In genomic region chr5:111944972-111945285, GRCm38 (mm10) we compare ENCODE assay signal across 15 mouse cellular contexts.
DNase-seq lines count a peak whose midpoint lies in the region; ATAC-seq lines count a peak whose summit lies in the region.
"Had no signal": no experiment of that assay in that cellular context is flagged by ENCODE, and none has a peak within 500 bp of the region (broad histone marks: within the 10 kb centered on the region; RNA-seq: fewer than 3 reads in every experiment).

No protein-coding gene starts in this region.

- ATAC-seq in heart, embryonic 12.5 days (ENCODE audit: insufficient number of reproducible peaks, low FRiP score) = no peak
- ATAC-seq in forebrain, embryonic 15.5 days (replicated peaks) = no peak; the same call in 1 of the 2 replicates
- ATAC-seq in intestine, embryonic 15.5 days = no peak
- no peak; the same call in 1 of the 2 replicates for ATAC-seq in neural tube, embryonic 13.5 days (ENCODE audit: low read depth)

- 0 out of 2 replicates have a peak, but pooled peaks cover 2% of the 10 kb centered on the region for H3K9me3 ChIP-seq in heart, embryonic 12.5 days (replicated peaks)
- H3K9me3 ChIP-seq in forebrain, embryonic 15.5 days = no peaks in the 10 kb centered on the region
- no peaks in the 10 kb centered on the region for H3K9me3 ChIP-seq in intestine, embryonic 15.5 days
- H3K9me3 ChIP-seq in neural tube, embryonic 13.5 days = no peaks in the 10 kb centered on the region
- H3K9me3 ChIP-seq: embryonic facial prominence, embryonic 15.5 days; heart, embryonic 10.5 days had no signal

- H3K4me3 ChIP-seq in heart, embryonic 12.5 days = no peak overlapping the region
- H3K4me3 ChIP-seq in forebrain, embryonic 15.5 days = no peak overlapping the region
- H3K4me3 ChIP-seq in intestine, embryonic 15.5 days (replicated peaks) = no peak overlapping the region
- H3K4me3 ChIP-seq in neural tube, embryonic 13.5 days = no peak overlapping the region
- H3K4me3 ChIP-seq: embryonic facial prominence, embryonic 15.5 days; heart, embryonic 10.5 days had no signal

- WGBS in heart, embryonic 12.5 days = 48% methylated on average over 3 of the region's 3 CpGs
- 38% methylated on average over 3 of the region's 3 CpGs for WGBS in forebrain, embryonic 15.5 days
- WGBS in intestine, embryonic 15.5 days = 55% methylated on average over 3 of the region's 3 CpGs
- 56% methylated on average over 3 of the region's 3 CpGs for WGBS in neural tube, embryonic 13.5 days

- H3K4me2 ChIP-seq in heart, embryonic 12.5 days = peak overlapping the region; percentile 45
- H3K4me2 ChIP-seq in forebrain, embryonic 15.5 days (replicated peaks) = peak overlapping the region; percentile 44
- H3K4me2 ChIP-seq in intestine, embryonic 15.5 days (replicated peaks) = peak overlapping the region; percentile 34; the same call in 1 of the 2 replicates
- H3K4me2 ChIP-seq in neural tube, embryonic 13.5 days = peak overlapping the region; percentile 49; the same call in 1 of the 2 replicates
- H3K4me2 ChIP-seq: embryonic facial prominence, embryonic 15.5 days had no signal

- DNase-seq in heart, postnatal 4 days = no peak
- no peak for DNase-seq in frontal cortex, postnatal 36 days (ENCODE audit: low spot score in 2 of 2)
- DNase-seq in thymus, postnatal 25 days = no peak
- DNase-seq in lung, postnatal 36 days = no peak
- DNase-seq: adrenal gland, adult 8-10 months; cerebellum, postnatal 25 days; kidney, adult 11 months; liver had no signal

- peaks cover 6% of the 10 kb centered on the region; the same call in 1 of the 2 replicates for H3K4me1 ChIP-seq in heart, embryonic 12.5 days (replicated peaks)
- H3K4me1 ChIP-seq in forebrain, embryonic 15.5 days = peaks cover 44% of the 10 kb centered on the region
- H3K4me1 ChIP-seq in intestine, embryonic 15.5 days (replicated peaks) = no peaks in the 10 kb centered on the region
- H3K4me1 ChIP-seq in neural tube, embryonic 13.5 days (replicated peaks) = peaks cover 25% of the 10 kb centered on the region
- H3K4me1 ChIP-seq: embryonic facial prominence, embryonic 15.5 days had no signal

- H3K9ac ChIP-seq in heart, embryonic 12.5 days = no peak overlapping the region
- H3K9ac ChIP-seq in forebrain, embryonic 15.5 days (replicated peaks) = peak overlapping the region; percentile 43
- H3K9ac ChIP-seq in intestine, embryonic 15.5 days = no peak overlapping the region
- H3K9ac ChIP-seq in neural tube, embryonic 13.5 days = 0 out of 2 replicates have a peak overlapping the region, but pooled peaks have one; percentile 43
- H3K9ac ChIP-seq: embryonic facial prominence, embryonic 15.5 days had no signal

- H3K27me3 ChIP-seq in heart, embryonic 12.5 days (replicated peaks) = peaks cover 67% of the 10 kb centered on the region
- H3K27me3 ChIP-seq in forebrain, embryonic 15.5 days = no peaks in the 10 kb centered on the region
- H3K27me3 ChIP-seq in intestine, embryonic 15.5 days (replicated peaks) = no peaks in the 10 kb centered on the region
- H3K27me3 ChIP-seq in neural tube, embryonic 13.5 days = no peaks in the 10 kb centered on the region
- H3K27me3 ChIP-seq: embryonic facial prominence, embryonic 15.5 days had no signal

- H3K36me3 ChIP-seq in heart, embryonic 12.5 days = no peaks in the 10 kb centered on the region
- no peaks in the 10 kb centered on the region for H3K36me3 ChIP-seq in forebrain, embryonic 15.5 days
- H3K36me3 ChIP-seq in intestine, embryonic 15.5 days = no peaks in the 10 kb centered on the region
- H3K36me3 ChIP-seq in neural tube, embryonic 13.5 days = no peaks in the 10 kb centered on the region
- H3K36me3 ChIP-seq: embryonic facial prominence, embryonic 15.5 days; heart, embryonic 10.5 days had no signal

- no peak overlapping the region for H3K27ac ChIP-seq in heart, embryonic 12.5 days (ENCODE audit: poor library complexity, severe bottlenecking)
- peak overlapping the region; percentile 94 for H3K27ac ChIP-seq in forebrain, embryonic 15.5 days (replicated peaks)
- H3K27ac ChIP-seq in intestine, embryonic 15.5 days = no peak overlapping the region
- H3K27ac ChIP-seq in neural tube, embryonic 13.5 days (replicated peaks) = peak overlapping the region; percentile 86
- H3K27ac ChIP-seq: embryonic facial prominence, embryonic 15.5 days; heart, embryonic 10.5 days; macrophage had no signal

Comparison
In these comparisons a context has a peak if more than half of its experiments do, and no peak if none do; other contexts are left out.
1. H3K27ac ChIP-seq: peak in forebrain, embryonic 15.5 days (single experiment) and neural tube, embryonic 13.5 days (single experiment); none in heart, embryonic 12.5 days (single experiment) and intestine, embryonic 15.5 days (single experiment).
2. H3K9ac ChIP-seq: peak in forebrain, embryonic 15.5 days (single experiment) and neural tube, embryonic 13.5 days (single experiment); none in heart, embryonic 12.5 days (single experiment) and intestine, embryonic 15.5 days (single experiment).
3. Peak in every context shown above with its lines, with median percentiles within 50 percentile points of each other: H3K4me2 ChIP-seq.